Mouse (Mus musculus) intestine, embryonic 14.5 days (tissue): ENCODE measurements at regions not wholly inside any gene's neighbourhood (a gene's known extent, or its start where the extent isn't known, plus 50 kb on each side); places are given as distances from the start of the nearest gene placed in this dataset.
A peak's percentile ranks its signal among the peaks of the same experiment; 100 is the strongest.

Experiments used
- ATAC-seq: fragments of 200-750 bp; cut with Nextera tagmentation; replicated peaks from 2 replicates; pipeline ENCODE4 v1.8.0; 2017; ENCODE audit warnings: low read depth, moderate number of reproducible peaks, moderate TSS enrichment, moderate library complexity; ENCODE audit not compliant: low FRiP score, low TSS enrichment
- DNase-seq: peaks from one replicate; pipeline ENCODE4 v3.0.0-alpha.2; 2018; ENCODE audit warnings: low spot score
- H3K27ac ChIP-seq: fragments of 300-500 bp; sonication (generic); 2 replicates; pipeline ENCODE4 v1.5.1; 2014; ENCODE audit warnings: low read depth, mild to moderate bottlenecking, control low read depth
- H3K27me3 ChIP-seq: fragments of 300-500 bp; sonication (generic); replicated peaks from 2 replicates; pipeline ENCODE4 v1.6.1; 2014; ENCODE audit warnings: low read length, control low read depth; ENCODE audit not compliant: control insufficient read depth, insufficient read depth
- H3K36me3 ChIP-seq: fragments of 300-500 bp; sonication (generic); 2 replicates; pipeline ENCODE4 v1.6.1; 2014; ENCODE audit warnings: low read length, control low read depth; ENCODE audit not compliant: control insufficient read depth, insufficient read depth
- H3K4me1 ChIP-seq: fragments of 300-500 bp; sonication (generic); replicated peaks from 2 replicates; pipeline ENCODE4 v1.6.1; 2014; ENCODE audit warnings: low read length, control low read depth, mixed read lengths; ENCODE audit not compliant: control insufficient read depth, insufficient read depth
- H3K4me2 ChIP-seq: fragments of 300-500 bp; sonication (generic); 2 replicates; pipeline ENCODE4 v1.6.1; 2014; ENCODE audit warnings: low read length
- H3K4me3 ChIP-seq: fragments of 300-500 bp; sonication (generic); 2 replicates; pipeline ENCODE4 v1.5.1; 2014; ENCODE audit warnings: low read depth, low read length, control low read depth, mixed read lengths
- H3K9ac ChIP-seq: fragments of 300-500 bp; sonication (generic); 2 replicates; pipeline ENCODE4 v1.6.1; 2014; ENCODE audit warnings: mild to moderate bottlenecking, low read length
- H3K9me3 ChIP-seq: fragments of 300-500 bp; sonication (generic); 2 replicates; pipeline ENCODE4 v1.6.1; 2016; ENCODE audit warnings: low read length, control low read depth; ENCODE audit not compliant: control insufficient read depth
- WGBS: fragments of 180-500 bp; shearing (Covaris S2); extraction: QIAGEN DNeasy Blood & Tissue Kit; methylation state at CpG from one replicate; pipeline ENCODE4 v1.1.7; 2014; 5-methylcytosine and 5-hydroxymethylcytosine counted together

DNA sequence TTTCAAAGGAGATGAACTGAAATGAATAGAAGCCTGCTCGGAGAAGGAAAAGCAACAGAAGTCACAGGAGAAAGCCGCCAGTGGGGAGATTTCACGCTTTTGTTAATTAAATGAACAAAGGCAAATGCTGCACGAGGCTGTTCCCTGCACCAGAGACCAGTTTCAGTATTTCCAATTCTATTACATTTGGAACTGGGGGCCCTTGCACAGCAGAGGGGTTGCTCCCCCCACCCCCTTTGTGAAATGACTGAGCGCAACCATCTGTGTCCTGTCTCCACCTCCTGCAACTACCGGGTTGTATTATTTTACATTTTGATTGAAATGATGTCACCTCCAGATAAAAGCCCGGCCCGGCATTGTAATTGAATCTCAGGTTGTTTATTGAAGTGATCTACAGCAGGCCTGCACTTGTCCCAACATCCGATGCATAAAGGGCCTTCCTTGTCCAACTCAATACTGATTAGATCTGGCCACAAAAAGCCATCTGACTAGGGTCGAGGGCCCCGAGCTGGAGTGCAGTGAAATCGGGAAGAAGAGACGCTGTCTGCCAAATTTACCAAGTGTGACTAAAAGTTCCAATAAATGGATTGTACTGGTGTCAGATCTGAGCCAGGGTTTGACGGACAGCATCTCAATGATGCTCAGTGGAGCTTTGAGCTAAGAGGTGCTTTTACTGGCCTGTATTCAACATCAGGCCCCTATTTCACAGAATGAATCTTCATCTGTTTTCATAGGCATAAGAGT is 152.9 kb upstream of the Irx4 start:
- Histone ChIP-seq H3K4me2 (no peak overlapping the region), H3K27ac (no peak overlapping the region), H3K4me3 (no peak overlapping the region), H3K4me1 (no peaks in the 10 kb centered on the region), H3K9me3 (no peaks in the 10 kb centered on the region), H3K27me3 (no peaks in the 10 kb centered on the region), H3K9ac (no peak overlapping the region), H3K36me3 (no peaks in the 10 kb centered on the region)
- ATAC-seq (no peak), DNase-seq (no peak)
- WGBS: 73% methylated on average over 14 of the region's 14 CpGs

DNA sequence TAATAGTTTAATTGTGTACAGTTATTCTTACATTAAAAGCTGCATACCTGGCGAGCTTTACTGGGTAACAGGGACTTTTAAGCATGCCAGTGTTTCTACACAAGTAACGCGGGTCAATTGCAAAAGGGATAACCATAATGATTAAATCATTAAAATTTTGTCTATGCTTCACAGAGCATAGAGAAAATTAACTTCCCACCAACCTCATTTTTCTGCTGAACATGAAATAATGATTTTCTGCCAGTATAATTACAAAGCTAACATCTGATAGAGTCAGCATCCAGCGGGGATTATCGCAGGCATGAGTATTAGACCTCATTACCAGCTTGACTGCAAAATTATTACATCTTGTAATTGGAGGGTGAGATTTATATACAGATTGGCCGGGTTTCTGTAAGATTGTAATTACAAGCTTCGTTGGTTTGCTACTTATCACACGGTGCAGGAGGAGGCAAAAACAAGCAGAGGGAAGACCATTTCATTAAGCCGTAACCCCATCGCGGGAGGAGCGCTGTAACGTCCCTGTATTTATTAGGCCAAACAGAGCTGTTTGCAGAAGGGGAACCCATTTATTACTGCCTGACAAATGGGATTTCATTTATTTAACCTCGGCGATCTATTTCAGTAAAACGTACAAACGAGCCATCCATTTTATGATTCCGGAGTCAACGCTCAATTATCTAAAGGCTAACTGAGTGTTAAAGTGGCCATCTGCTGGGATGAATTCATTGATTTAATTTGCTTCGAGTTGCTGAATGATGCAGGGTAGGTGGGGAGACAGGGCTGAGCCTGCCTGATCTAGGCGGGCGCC is 143.3 kb upstream of the Irx4 start:
- DNase-seq: peak; percentile 50
- Histone ChIP-seq H3K4me3 (no peak overlapping the region), H3K9me3 (no peaks in the 10 kb centered on the region), H3K4me1 (no peaks in the 10 kb centered on the region), H3K36me3 (no peaks in the 10 kb centered on the region), H3K27me3 (no peaks in the 10 kb centered on the region), H3K9ac (no peak overlapping the region), H3K4me2 (peak overlapping the region; percentile 16; the same call in 1 of the 2 replicates), H3K27ac (no peak overlapping the region)
- no peak for ATAC-seq
- WGBS: 43% methylated on average over 22 of the region's 22 CpGs

DNA sequence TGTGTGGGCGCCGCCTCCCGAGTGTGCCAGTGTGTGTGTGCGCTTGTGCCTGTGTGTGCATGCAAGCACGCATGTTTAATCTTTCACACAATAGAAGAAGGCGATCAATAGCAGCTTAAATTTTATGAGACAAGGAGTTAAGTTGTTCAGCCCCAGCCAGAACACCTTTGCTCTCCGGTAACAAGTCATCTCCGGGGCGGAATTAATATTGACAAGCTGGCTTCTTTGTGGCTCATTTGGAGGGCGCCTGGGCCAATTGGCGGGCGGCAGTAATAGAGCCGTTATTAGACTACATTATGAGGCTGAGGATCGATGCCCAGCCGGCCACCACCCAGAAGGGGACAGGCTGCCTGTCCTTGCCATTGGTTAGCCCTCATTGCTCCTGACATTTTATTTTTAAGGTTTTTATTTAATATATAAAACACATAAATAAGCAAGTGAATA is 142.6 kb upstream of the Irx4 start:
- H3K27ac ChIP-seq: no peak overlapping the region
- no peak overlapping the region for H3K9ac ChIP-seq
- no peak overlapping the region for H3K4me3 ChIP-seq
- ATAC-seq (no peak), DNase-seq (no peak)
- 62% methylated on average over 15 of the region's 15 CpGs for WGBS
- no peaks in the 10 kb centered on the region for H3K27me3 ChIP-seq
- H3K4me1 ChIP-seq: no peaks in the 10 kb centered on the region
- no peaks in the 10 kb centered on the region for H3K36me3 ChIP-seq
- no peaks in the 10 kb centered on the region for H3K9me3 ChIP-seq
- peak overlapping the region; percentile 16; the same call in 1 of the 2 replicates for H3K4me2 ChIP-seq

DNA sequence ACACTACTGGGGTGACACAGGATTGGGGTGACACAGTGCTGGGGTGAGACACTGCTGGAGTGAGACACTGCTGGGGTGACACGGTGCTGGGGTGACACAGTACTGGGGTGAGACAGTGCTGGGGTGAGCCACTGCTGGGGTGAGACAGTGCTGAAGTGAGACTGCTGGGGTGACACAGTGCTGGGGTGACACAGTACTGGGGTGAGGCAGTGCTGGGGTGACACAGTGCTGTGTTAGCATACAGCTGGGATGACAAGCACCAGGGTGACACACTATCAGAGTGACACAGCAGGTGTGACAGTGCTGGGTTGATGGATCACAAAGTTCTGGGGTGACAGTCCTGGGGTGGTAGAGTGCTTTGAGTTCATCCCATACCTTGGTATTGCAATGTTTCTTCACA is 137.3 kb upstream of the Irx4 start:
- Histone ChIP-seq H3K27me3 (no peaks in the 10 kb centered on the region), H3K4me3 (no peak overlapping the region), H3K36me3 (no peaks in the 10 kb centered on the region), H3K4me2 (no peak overlapping the region), H3K4me1 (no peaks in the 10 kb centered on the region), H3K9ac (no peak overlapping the region), H3K27ac (no peak overlapping the region), H3K9me3 (no peaks in the 10 kb centered on the region)
- ATAC-seq: 0 out of 2 replicates have a peak, but pooled peaks have one; percentile 40
- 75% methylated on average over 1 of the region's 1 CpGs for WGBS
- DNase-seq: no peak

DNA sequence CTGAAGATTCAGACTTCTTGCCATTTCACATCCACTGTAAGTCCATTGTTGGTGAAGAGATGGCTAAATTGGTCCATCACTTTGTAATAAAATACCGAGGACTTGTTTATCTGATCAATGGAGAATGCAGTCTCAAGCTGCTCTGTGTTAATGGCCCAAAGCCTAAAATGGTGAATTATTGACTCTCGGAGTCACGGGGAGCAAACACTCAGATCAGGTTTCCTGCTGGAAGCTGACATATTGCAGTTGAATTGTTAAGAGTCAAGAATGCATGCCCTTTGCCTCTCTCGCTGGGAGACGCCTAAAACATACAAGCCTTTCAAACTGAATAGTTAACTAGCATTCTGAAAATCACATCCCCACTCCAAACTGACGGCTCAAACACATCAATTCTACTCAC is 129.0 kb upstream of the Irx4 start:
- H3K9ac ChIP-seq: no peak overlapping the region
- H3K36me3 ChIP-seq: no peaks in the 10 kb centered on the region
- 20% methylated on average over 6 of the region's 6 CpGs for WGBS
- no peaks in the 10 kb centered on the region for H3K27me3 ChIP-seq
- no peaks in the 10 kb centered on the region for H3K9me3 ChIP-seq
- H3K27ac ChIP-seq: no peak overlapping the region
- no peaks in the 10 kb centered on the region for H3K4me1 ChIP-seq
- H3K4me2 ChIP-seq: no peak overlapping the region
- H3K4me3 ChIP-seq: no peak overlapping the region
- no peak for ATAC-seq
- DNase-seq: no peak

GRCm38 (mm10) chr13:73132746-73133145 is 127.5 kb upstream of the Irx4 start:
- no peak overlapping the region for H3K27ac ChIP-seq
- no peak overlapping the region for H3K9ac ChIP-seq
- H3K9me3 ChIP-seq: 0 out of 2 replicates have a peak, but pooled peaks cover 4% of the 10 kb centered on the region
- H3K4me1 ChIP-seq: no peaks in the 10 kb centered on the region
- no peaks in the 10 kb centered on the region for H3K27me3 ChIP-seq
- H3K4me2 ChIP-seq: no peak overlapping the region
- WGBS: 51% methylated on average over 6 of the region's 6 CpGs
- no peaks in the 10 kb centered on the region for H3K36me3 ChIP-seq
- DNase-seq: no peak
- H3K4me3 ChIP-seq: no peak overlapping the region
- no peak for ATAC-seq

DNA sequence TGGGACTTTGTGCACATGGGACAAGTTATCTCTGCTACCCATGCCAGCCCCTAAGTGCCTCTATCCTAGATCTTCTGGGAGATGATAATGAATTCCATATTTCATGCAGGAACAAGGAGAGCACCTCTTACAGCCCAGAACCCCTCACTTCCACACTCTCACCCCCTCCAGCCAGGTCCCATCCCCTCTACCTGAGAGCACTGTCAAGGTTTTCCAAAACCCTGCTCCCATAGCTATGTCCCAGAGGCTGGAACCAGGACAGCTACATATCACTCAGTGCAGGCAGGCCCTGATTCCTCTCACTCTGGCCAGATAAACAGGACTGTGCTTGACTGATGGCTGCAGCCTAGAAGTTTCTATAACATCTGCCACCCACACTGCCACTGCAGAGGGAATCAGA is 125.3 kb upstream of the Irx4 start:
- Histone ChIP-seq H3K4me3 (no peak overlapping the region), H3K36me3 (no peaks in the 10 kb centered on the region), H3K9ac (no peak overlapping the region), H3K4me2 (no peak overlapping the region), H3K27me3 (no peaks in the 10 kb centered on the region), H3K27ac (no peak overlapping the region), H3K9me3 (0 out of 2 replicates have a peak, but pooled peaks cover 4% of the 10 kb centered on the region), H3K4me1 (no peaks in the 10 kb centered on the region)
- DNase-seq (no peak), ATAC-seq (no peak)

GRCm38 (mm10) chr13:73141302-73141701 is 119.0 kb upstream of the Irx4 start:
- no peaks in the 10 kb centered on the region for H3K27me3 ChIP-seq
- H3K27ac ChIP-seq: no peak overlapping the region
- 79% methylated on average over 2 of the region's 2 CpGs for whole genome bisulfite sequencing
- 0 out of 2 replicates have a peak, but pooled peaks cover 4% of the 10 kb centered on the region for H3K9me3 ChIP-seq
- no peak overlapping the region for H3K9ac ChIP-seq
- no peak for DNase-seq
- no peaks in the 10 kb centered on the region for H3K36me3 ChIP-seq
- H3K4me2 ChIP-seq: no peak overlapping the region
- H3K4me1 ChIP-seq: no peaks in the 10 kb centered on the region
- no peak for ATAC-seq
- no peak overlapping the region for H3K4me3 ChIP-seq
